Mouse (Mus musculus) mouse embryonic stem cell (cell line): ENCODE results near the gene Magi2.

Experiments
- in situ Hi-C, 2 experiments: fragments of 300-500 bp; cut with MboI; formaldehyde crosslinking; loops; 1 replicate in 1 of 2; 3 replicates in 1 of 2; pipeline ENCODE4 v1.14.3; 2019 to 2020; ENCODE audit warnings: low sequenced_read_pairs in 2 of 2, low pct_unique_long_range_greater_than_20kb in 1 of 2, mixed read lengths in 1 of 2; ENCODE audit not compliant: unreplicated experiment in 1 of 2

Magi2 gene

DNA sequence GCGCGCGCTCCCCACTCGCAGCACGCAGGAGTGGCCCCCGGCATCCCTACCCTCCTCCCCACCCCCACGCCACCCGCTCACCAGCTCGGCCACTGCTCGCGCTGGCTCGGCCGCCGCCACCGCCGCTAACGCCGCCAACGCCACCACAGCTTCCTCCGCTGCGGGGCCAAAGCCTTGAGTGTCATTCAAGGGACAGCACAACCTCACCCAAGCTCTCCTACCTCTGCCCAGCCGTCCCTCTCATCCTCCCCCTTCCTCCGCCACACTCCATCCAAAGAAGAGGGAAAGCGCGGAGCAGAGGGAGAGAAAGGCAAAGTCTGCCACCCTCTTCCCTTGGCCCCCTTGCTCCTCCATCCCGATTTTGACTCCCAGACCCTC is at the start of gene Magi2:
Gene Magi2 (plus strand): TSS at position 171 of the 378 bp plus-strand sequence.
- in situ Hi-C loops = loop anchor here in 1 of 2 experiments (25.0 kb wide), 1 partner anchor 765 kb away; no protein-coding TSS in a partner anchor

GRCm38 (mm10) chr5:19178594-19178993 is 48.2 kb upstream of the Magi2 start:
- in situ Hi-C loops = no loop called here

- in situ Hi-C loops = no loop called here
Measured at GRCm38 (mm10) chr5:19186175-19186574, 40.7 kb upstream of the Magi2 start.

- in situ Hi-C loops = no loop called here
Measured at GRCm38 (mm10) chr5:19211665-19212064, 15.2 kb upstream of the Magi2 start.

GRCm38 (mm10) chr5:19226144-19226865 is 531 bp upstream of the Magi2 start:
- in situ Hi-C loops = loop anchor here in 1 of 2 experiments (25.0 kb wide), 1 partner anchor 764 kb away; no protein-coding TSS in a partner anchor

DNA sequence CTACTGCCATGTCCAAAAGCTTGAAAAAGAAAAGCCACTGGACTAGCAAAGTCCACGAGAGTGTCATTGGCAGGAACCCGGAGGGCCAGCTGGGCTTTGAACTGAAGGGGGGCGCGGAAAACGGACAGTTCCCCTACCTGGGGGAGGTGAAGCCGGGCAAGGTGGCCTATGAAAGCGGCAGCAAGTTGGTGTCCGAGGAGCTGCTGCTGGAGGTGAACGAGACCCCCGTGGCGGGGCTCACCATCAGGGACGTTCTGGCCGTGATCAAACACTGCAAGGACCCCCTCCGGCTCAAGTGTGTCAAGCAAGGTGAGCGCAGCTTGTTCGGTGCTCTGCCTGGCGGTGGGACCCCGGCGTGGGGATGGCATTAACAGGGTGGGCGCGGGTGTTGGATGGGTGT is 445 bp downstream of the Magi2 start:
- in situ Hi-C loops = loop anchor here in 1 of 2 experiments (25.0 kb wide), 1 partner anchor 765 kb away; no protein-coding TSS in a partner anchor

GRCm38 (mm10) chr5:19227791-19228331 is 1.0 kb downstream of the Magi2 start:
- in situ Hi-C loops = loop anchor here in 1 of 2 experiments (25.0 kb wide), 1 partner anchor 766 kb away; no protein-coding TSS in a partner anchor

DNA sequence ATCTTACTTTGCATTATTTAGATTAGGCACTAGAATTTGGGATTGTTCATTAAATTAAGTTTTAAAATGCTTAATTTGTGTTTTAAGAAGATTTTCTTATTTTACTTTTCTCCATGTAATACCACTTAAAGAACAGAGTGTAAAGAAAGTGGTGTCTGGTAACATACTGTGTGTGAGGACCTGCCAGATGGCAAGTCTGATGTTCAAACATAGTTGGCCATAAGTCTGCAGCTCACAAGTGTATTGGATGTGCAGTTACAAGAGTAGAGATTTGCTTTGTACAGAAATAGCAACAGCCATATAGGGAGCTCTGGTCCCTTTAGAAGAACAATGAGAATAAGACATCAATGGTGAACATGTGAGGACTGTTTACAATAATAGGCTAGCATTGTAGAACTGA is 15.0 kb downstream of the Magi2 start:
- in situ Hi-C loops = loop anchor here in 1 of 2 experiments (25.0 kb wide), 1 partner anchor 779 kb away; no protein-coding TSS in a partner anchor

DNA sequence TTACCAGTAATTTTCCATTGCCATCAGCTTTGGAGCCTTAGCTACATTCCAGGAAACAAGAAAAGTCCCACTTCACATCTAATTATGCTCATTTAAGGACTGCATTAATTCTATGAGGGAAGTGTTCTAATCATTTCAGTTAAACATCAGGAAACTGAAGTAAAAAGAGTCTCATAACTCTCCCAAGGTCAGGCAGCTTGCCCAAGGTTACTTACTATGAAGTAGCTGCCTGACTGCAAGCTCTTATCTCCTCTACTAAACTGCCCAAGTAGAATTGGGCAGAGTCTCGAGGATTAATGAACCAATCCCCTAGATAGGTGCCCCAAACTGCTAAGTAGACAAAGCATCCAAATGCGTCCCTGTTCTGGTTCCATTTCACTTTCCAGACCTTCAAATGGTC is 19.6 kb downstream of the Magi2 start:
- in situ Hi-C loops = loop anchor here in 1 of 2 experiments (25.0 kb wide), 1 partner anchor 784 kb away; no protein-coding TSS in a partner anchor

- in situ Hi-C loops = loop anchor here in 1 of 2 experiments (25.0 kb wide), 1 partner anchor 785 kb away; no protein-coding TSS in a partner anchor
Measured at GRCm38 (mm10) chr5:19247266-19247665, 20.4 kb downstream of the Magi2 start.

GRCm38 (mm10) chr5:19262816-19263215 is 36.0 kb downstream of the Magi2 start:
- in situ Hi-C loops = loop anchor here in 1 of 2 experiments (25.0 kb wide), 1 partner anchor 351 kb away; no protein-coding TSS in a partner anchor

DNA sequence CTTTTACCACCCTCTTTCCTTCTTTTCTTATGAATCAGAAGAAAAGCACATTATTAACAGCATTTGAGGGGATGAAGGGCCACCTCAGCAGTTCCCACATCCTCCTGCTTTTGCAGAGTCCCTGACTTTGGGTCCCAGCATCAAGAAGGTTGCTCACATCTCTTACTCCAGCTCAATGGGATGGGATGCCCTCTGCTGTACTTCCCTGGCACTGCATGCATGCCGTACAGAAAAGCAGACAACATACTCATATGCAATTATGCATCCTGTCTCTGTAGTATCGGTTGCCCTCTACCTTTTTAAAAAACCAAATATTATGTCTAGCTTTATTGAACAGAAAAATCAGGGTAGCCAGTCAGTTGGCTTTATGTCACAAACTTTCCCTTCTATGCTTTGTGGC is 37.8 kb downstream of the Magi2 start:
- in situ Hi-C loops = loop anchor here in 1 of 2 experiments (25.0 kb wide), 1 partner anchor 352 kb away; no protein-coding TSS in a partner anchor

DNA sequence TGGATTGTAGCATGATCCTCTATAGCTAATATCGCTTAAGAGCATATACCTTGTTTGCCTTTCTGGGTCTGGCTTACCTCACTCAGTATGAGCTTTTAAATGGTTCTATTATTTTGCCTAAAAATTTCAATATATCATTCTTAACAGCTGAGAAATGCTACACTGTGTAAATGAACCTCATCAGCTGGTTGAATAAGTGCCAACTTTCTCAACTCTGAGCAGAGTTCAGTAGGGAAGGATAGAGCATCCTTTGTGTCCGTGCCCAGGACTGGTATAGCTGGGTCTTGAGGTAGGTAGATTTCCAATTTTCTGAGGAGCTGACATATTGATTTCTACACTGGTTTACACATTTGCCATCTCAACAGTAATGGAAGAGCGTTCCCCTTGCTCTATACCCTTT is 65.7 kb downstream of the Magi2 start:
- in situ Hi-C loops = no loop called here

- in situ Hi-C loops = no loop called here
Measured at GRCm38 (mm10) chr5:19306656-19307055, 79.8 kb downstream of the Magi2 start.

DNA sequence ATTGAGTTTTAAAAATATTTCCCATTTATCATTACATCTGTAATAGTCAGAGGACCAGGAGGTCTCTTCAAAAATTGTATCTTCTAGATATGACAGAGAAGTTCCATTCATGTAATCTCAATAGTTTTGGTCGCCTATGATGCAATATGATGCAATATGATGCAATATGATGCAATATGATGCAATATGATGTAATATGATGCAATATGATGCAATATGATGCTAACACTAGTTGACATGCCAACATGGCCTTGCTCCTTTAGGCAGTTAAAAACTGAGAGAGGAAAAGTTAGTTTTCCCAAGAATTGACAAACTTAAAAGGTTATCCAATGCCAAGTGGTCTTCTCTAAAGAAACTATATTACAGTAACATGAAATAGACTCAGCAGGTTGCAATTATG is 83.0 kb downstream of the Magi2 start:
- in situ Hi-C loops = no loop called here

DNA sequence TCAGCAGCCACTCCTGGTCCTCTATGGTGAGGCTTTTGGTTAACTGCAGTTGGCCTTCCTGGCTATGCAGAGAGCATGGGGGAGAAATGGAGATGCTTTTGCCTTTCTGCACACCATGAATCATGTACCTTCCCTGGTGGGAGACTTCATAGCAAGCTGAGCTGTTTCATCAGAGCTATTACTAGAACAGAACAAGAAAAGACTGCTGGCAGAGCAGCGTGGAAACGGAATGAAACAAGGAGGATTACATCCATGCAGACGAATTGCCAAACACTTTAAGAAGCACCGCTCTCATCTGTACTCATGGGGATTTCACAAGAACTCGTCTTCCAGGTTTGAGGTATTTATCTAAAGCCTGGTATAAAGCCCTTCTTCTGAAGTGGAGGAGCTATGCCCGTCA is 95.7 kb downstream of the Magi2 start:
- in situ Hi-C loops = no loop called here

GRCm38 (mm10) chr5:19337561-19337960 is 110.7 kb downstream of the Magi2 start:
- in situ Hi-C loops = no loop called here

DNA sequence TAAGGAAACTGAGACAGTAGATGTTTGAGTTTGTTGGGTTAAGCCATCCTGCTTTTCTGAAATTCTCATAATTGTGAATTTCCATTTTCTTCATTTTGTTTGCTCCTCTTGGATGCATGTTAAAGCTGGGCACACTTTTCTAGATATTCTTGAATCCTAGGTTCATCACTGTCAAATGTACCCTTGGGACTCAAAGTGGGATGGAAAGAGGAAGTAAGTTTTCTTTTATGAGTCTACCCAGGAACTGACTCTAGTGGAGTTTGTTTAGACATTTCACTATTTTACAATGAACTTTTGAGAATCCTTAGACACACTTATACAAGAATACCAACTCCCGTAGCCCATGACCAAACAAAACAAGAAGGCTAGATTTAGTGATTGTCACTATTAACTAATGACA is 141.3 kb downstream of the Magi2 start:
- in situ Hi-C loops = no loop called here

DNA sequence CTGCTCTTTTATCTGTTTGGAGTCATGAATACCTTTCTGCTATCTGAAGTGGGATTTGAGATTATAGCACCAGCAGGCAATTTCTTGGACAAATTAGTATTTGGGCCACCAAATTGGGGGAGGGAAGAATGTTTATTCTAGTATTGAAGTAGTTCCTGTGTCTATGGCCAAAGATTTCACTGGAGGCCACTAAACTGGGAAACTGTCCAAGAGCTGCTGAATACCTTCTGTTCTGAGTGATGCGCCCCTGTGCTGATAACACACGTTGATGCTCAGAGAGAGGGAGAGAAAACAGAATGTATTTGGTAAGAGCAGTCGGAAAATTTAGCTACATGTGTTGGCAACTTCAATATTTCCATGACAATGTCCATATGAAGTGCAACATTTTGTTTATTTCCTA is 169.0 kb downstream of the Magi2 start:
- in situ Hi-C loops = no loop called here

- in situ Hi-C loops = no loop called here
Measured at GRCm38 (mm10) chr5:19400299-19400698, 173.5 kb downstream of the Magi2 start.
